Mouse (Mus musculus): ENCODE results near the gene Mdfi. TPM values are rescaled to one million over a fixed set of nuclear protein-coding genes. Genes with fewer than 3 reads are reported as not detected.

The Mdfi gene
- total RNA-seq, 2 experiments from 2014 or later, result not detected

- ATAC-seq (replicated peaks; ENCODE audit: low FRiP score, poor library complexity, severe bottlenecking), result no peak
Measured at GRCm38 (mm10) chr17:47850639-47851314, 16.3 kb upstream of the Mdfi start.

- no peak for ATAC-seq (replicated peaks; ENCODE audit: low FRiP score, poor library complexity, severe bottlenecking)
Measured at GRCm38 (mm10) chr17:47850035-47850434, 15.5 kb upstream of the Mdfi start.

- ATAC-seq (replicated peaks; ENCODE audit: low FRiP score, poor library complexity, severe bottlenecking), result no peak
Measured at GRCm38 (mm10) chr17:47847985-47848384, 13.5 kb upstream of the Mdfi start.

GRCm38 (mm10) chr17:47845609-47846008, 11.1 kb upstream of the Mdfi start:
- no peak for ATAC-seq (replicated peaks; ENCODE audit: low FRiP score, poor library complexity, severe bottlenecking)

GRCm38 (mm10) chr17:47843465-47843864, 9.0 kb upstream of the Mdfi start:
- ATAC-seq (replicated peaks; ENCODE audit: low FRiP score, poor library complexity, severe bottlenecking), result no peak

GRCm38 (mm10) chr17:47841931-47842623, 7.6 kb upstream of the Mdfi start:
- ATAC-seq (replicated peaks; ENCODE audit: low FRiP score, poor library complexity, severe bottlenecking), result no peak

GRCm38 (mm10) chr17:47841521-47841920, 7.0 kb upstream of the Mdfi start:
- ATAC-seq (replicated peaks; ENCODE audit: low FRiP score, poor library complexity, severe bottlenecking), result no peak

GRCm38 (mm10) chr17:47837808-47838207, 3.3 kb upstream of the Mdfi start:
- no peak for ATAC-seq (replicated peaks; ENCODE audit: low FRiP score, poor library complexity, severe bottlenecking)

- no peak for ATAC-seq (replicated peaks; ENCODE audit: low FRiP score, poor library complexity, severe bottlenecking)
Measured at GRCm38 (mm10) chr17:47833628-47834481, 636 bp downstream of the Mdfi start.

GRCm38 (mm10) chr17:47833029-47833627, 1.4 kb downstream of the Mdfi start:
- ATAC-seq (replicated peaks; ENCODE audit: low FRiP score, poor library complexity, severe bottlenecking), result no peak

GRCm38 (mm10) chr17:47832501-47833028, 1.9 kb downstream of the Mdfi start:
- no peak for ATAC-seq (replicated peaks; ENCODE audit: low FRiP score, poor library complexity, severe bottlenecking)

- ATAC-seq (replicated peaks; ENCODE audit: low FRiP score, poor library complexity, severe bottlenecking), result no peak
Measured at GRCm38 (mm10) chr17:47831772-47832171, 2.7 kb downstream of the Mdfi start.

- no peak for ATAC-seq (replicated peaks; ENCODE audit: low FRiP score, poor library complexity, severe bottlenecking)
Measured at GRCm38 (mm10) chr17:47831161-47831560, 3.3 kb downstream of the Mdfi start.

GRCm38 (mm10) chr17:47821339-47821738, 13.2 kb downstream of the Mdfi start:
- no peak for ATAC-seq (replicated peaks; ENCODE audit: low FRiP score, poor library complexity, severe bottlenecking)

GRCm38 (mm10) chr17:47818038-47818725, 16.3 kb downstream of the Mdfi start:
- no peak for ATAC-seq (replicated peaks; ENCODE audit: low FRiP score, poor library complexity, severe bottlenecking)

- ATAC-seq (replicated peaks; ENCODE audit: low FRiP score, poor library complexity, severe bottlenecking), result no peak
Measured at GRCm38 (mm10) chr17:47815446-47815845, 19.0 kb downstream of the Mdfi start.

- ATAC-seq (replicated peaks; ENCODE audit: low FRiP score, poor library complexity, severe bottlenecking), result no peak
Measured at GRCm38 (mm10) chr17:47814496-47814895, 20.0 kb downstream of the Mdfi start.

GRCm38 (mm10) chr17:47813616-47814015, 20.9 kb downstream of the Mdfi start:
- no peak for ATAC-seq (replicated peaks; ENCODE audit: low FRiP score, poor library complexity, severe bottlenecking)

- no peak for ATAC-seq (replicated peaks; ENCODE audit: low FRiP score, poor library complexity, severe bottlenecking)
Measured at GRCm38 (mm10) chr17:47812200-47812599, 22.3 kb downstream of the Mdfi start.
